11 mouse cellular contexts compared by ENCODE assay signal in genomic region chr5:122143543-122143942, GRCm38 (mm10). TPM values are rescaled to one million over a fixed set of nuclear protein-coding genes. Genes with fewer than 3 reads are reported as not detected.
DNase-seq lines count a peak whose midpoint lies in the region; ATAC-seq lines count a peak whose summit lies in the region.
"Had no signal": no experiment of that assay in that cellular context is flagged by ENCODE, and none has a peak within 500 bp of the region (broad histone marks: within the 10 kb centered on the region; RNA-seq: fewer than 3 reads in every experiment).

No protein-coding gene starts in this region.

- intact Hi-C loops in gastrocnemius, postnatal 36 days (cut with DNase I): no loop called here
- intact Hi-C loops in left cerebral cortex, postnatal 25 days (cut with DNase I): no loop called here

- ATAC-seq in CD4-positive, CD25-positive, alpha-beta regulatory T cell, adult 4 months: peak; percentile 56

- DNase-seq in gastrocnemius, adult 18-20 months (ENCODE audit: low spot score): peak; percentile 54
- no peak for DNase-seq in gastrocnemius, postnatal 36 days
- DNase-seq in frontal cortex, adult 2 months (ENCODE audit: extremely low spot score in 1 of 2, low spot score in 1 of 2): peak; percentile 41 to 71
- DNase-seq in left cerebral cortex, postnatal 25 days (ENCODE audit: low spot score in 2 of 2): peak; percentile 51 to 88
- DNase-seq in c-Kit-positive CD71-positive TER-119-positive erythroid progenitor cells, embryonic 14.5 days (ENCODE audit: low spot score): no peak
- DNase-seq in thymus, postnatal 10 days (ENCODE audit: low spot score in 2 of 2): no peak
- no peak for DNase-seq in adrenal gland, postnatal 36 days
- DNase-seq: thymus, postnatal 14 days had no signal

RNA-seq across cellular contexts. Expression of gene Ccdc63, which starts 2.9 kb away (rescaled TPM):
- not detected for total RNA-seq in gastrocnemius, adult 18-20 months (2021)
- total RNA-seq in gastrocnemius, postnatal 36 days (2021): not detected
- under 1 TPM in 1 of 2 experiments, not detected in 1; 0.75 TPM for polyA plus RNA-seq in CD4-positive, CD25-positive, alpha-beta regulatory T cell, adult 4 months (2017; shearing (Covaris generic))
- polyA plus RNA-seq in frontal cortex, adult 2 months (2012; rRNA removed): 0.42 and 1.2 TPM in 2 replicates
- under 1 TPM; 0.48 to 0.82 TPM for total RNA-seq in left cerebral cortex, postnatal 25 days (2021)
- total RNA-seq in adrenal gland, postnatal 36 days (2021): not detected
- polyA plus RNA-seq: intestine, embryonic 14.5 days; myocyte had no signal

RNA-seq across cellular contexts. Expression of gene Ppp1cc, which starts 14.5 kb away (rescaled TPM):
- 100 to 1,000 TPM; 125 to 143 TPM for total RNA-seq in gastrocnemius, adult 18-20 months (2021)
- total RNA-seq in gastrocnemius, postnatal 36 days (2021): 100 to 1,000 TPM; 138 to 139 TPM
- polyA plus RNA-seq in CD4-positive, CD25-positive, alpha-beta regulatory T cell, adult 4 months (2017; shearing (Covaris generic)): 10 to 100 TPM; 34.6 to 82.0 TPM
- 365 and 386 TPM in 2 replicates for polyA plus RNA-seq in frontal cortex, adult 2 months (2012; rRNA removed)
- 100 to 1,000 TPM; 169 to 202 TPM for total RNA-seq in left cerebral cortex, postnatal 25 days (2021)
- 100 to 1,000 TPM; 165 to 169 TPM for total RNA-seq in adrenal gland, postnatal 36 days (2021)

RNA-seq across cellular contexts. Expression of gene Myl2, which starts 42.8 kb away (rescaled TPM):
- 1,000 to 10,000 TPM; 1,098 to 1,338 TPM for total RNA-seq in gastrocnemius, adult 18-20 months (2021)
- total RNA-seq in gastrocnemius, postnatal 36 days (2021): 1,000 to 10,000 TPM in 1 of 2 experiments, 100 to 1,000 TPM in 1; 404 to 1,700 TPM
- polyA plus RNA-seq in CD4-positive, CD25-positive, alpha-beta regulatory T cell, adult 4 months (2017; shearing (Covaris generic)): not detected
- polyA plus RNA-seq in frontal cortex, adult 2 months (2012; rRNA removed): 1.8 TPM in 2 replicates
- total RNA-seq in left cerebral cortex, postnatal 25 days (2021): not detected
- 1 to 10 TPM in 1 of 2 experiments, not detected in 1; 2.0 TPM for total RNA-seq in adrenal gland, postnatal 36 days (2021)
- polyA plus RNA-seq: intestine, embryonic 14.5 days had no signal

Comparison
In these comparisons a context has a peak if more than half of its experiments do, and no peak if none do; other contexts are left out.
1. DNase-seq: peak in gastrocnemius, adult 18-20 months (single experiment), frontal cortex, adult 2 months (2 of 2) and left cerebral cortex, postnatal 25 days (2 of 2); none in gastrocnemius, postnatal 36 days (0 of 2), c-Kit-positive CD71-positive TER-119-positive erythroid progenitor cells, embryonic 14.5 days (single experiment), thymus, postnatal 10 days (0 of 2) and adrenal gland, postnatal 36 days (0 of 2).
2. RNA of gene Myl2, which starts 42.8 kb away (total RNA-seq): 404 to 1,700 TPM in gastrocnemius, postnatal 36 days and 1,098 to 1,338 TPM in gastrocnemius, adult 18-20 months; 2.0 TPM in adrenal gland, postnatal 36 days and not detected in left cerebral cortex, postnatal 25 days; every median in the first group is over 100 times any median in the second.